Mouse (Mus musculus) olfactory bulb, adult 2 months (tissue): ENCODE measurements around the gene Mei1.

Experiments
- CTCF ChIP-seq: fragments of 200-500 bp; IDR thresholded peaks from 2 replicates; pipeline ENCODE4 v1.5.1; 2012; ENCODE audit warnings: low read depth, mild to moderate bottlenecking, low read length, moderate library complexity; ENCODE audit not compliant: insufficient read depth
- POLR2A ChIP-seq: fragments of 200-500 bp; IDR thresholded peaks from 2 replicates; pipeline ENCODE4 v1.6.1; 2012; ENCODE audit warnings: mild to moderate bottlenecking, low read depth, low read length, moderate library complexity; ENCODE audit not compliant: insufficient read depth

- TF ChIP-seq CTCF (no peak), POLR2A (no peak)
These were observed 80.2 kb downstream of the Mei1 start for GRCm38 (mm10) chr15:82150042-82150441.
